Mouse (Mus musculus) liver, embryonic 12.5 days (tissue): ENCODE measurements around the gene H2-DMa. TPM values are rescaled to one million over a fixed set of nuclear protein-coding genes. Genes with fewer than 3 reads are reported as not detected.

Source experiments
- ATAC-seq: fragments of 200-750 bp; cut with Nextera tagmentation; 2 replicates; pipeline ENCODE4 v1.8.0; 2017; ENCODE audit warnings: moderate number of reproducible peaks, mild to moderate bottlenecking, moderate library complexity
- H3K27ac ChIP-seq: fragments of 300-500 bp; sonication (generic); 2 replicates; pipeline ENCODE4 v1.5.1; 2016; ENCODE audit warnings: mild to moderate bottlenecking
- H3K27me3 ChIP-seq: fragments of 300-500 bp; sonication (generic); replicated peaks from 2 replicates; pipeline ENCODE4 v1.6.1; 2016; ENCODE audit warnings: mild to moderate bottlenecking, moderate library complexity
- H3K36me3 ChIP-seq: fragments of 300-500 bp; sonication (generic); 2 replicates; pipeline ENCODE4 v1.6.1; 2016; ENCODE audit warnings: mild to moderate bottlenecking, moderate library complexity
- H3K4me1 ChIP-seq: fragments of 300-500 bp; sonication (generic); 2 replicates; pipeline ENCODE4 v1.6.1; 2016
- H3K4me2 ChIP-seq: fragments of 300-500 bp; sonication (generic); 2 replicates; pipeline ENCODE4 v1.6.1; 2016; ENCODE audit warnings: mild to moderate bottlenecking, moderate library complexity
- H3K4me3 ChIP-seq: fragments of 300-500 bp; sonication (generic); 2 replicates; pipeline ENCODE4 v1.5.1; 2016; ENCODE audit warnings: mild to moderate bottlenecking, moderate library complexity
- H3K9ac ChIP-seq: fragments of 300-500 bp; sonication (generic); 2 replicates; pipeline ENCODE4 v1.6.1; 2016; ENCODE audit warnings: mild to moderate bottlenecking, moderate library complexity
- H3K9me3 ChIP-seq: fragments of 300-500 bp; sonication (generic); replicated peaks from 2 replicates; pipeline ENCODE4 v1.6.1; 2016; ENCODE audit warnings: mild to moderate bottlenecking, moderate library complexity
- WGBS: fragments of 180-500 bp; shearing (Covaris S2); methylation state at CpG from one replicate; pipeline ENCODE4 v1.1.7; 2016; ENCODE audit not compliant: insufficient replicate concordance; 5-methylcytosine and 5-hydroxymethylcytosine counted together
- polyA plus RNA-seq: library from polyadenylated mRNA; unstranded; fragments of >200 nt; fragmentation: Nextera tagmentation; extraction: Ambion mirVana; gene quantifications from 2 replicates; pipeline ENCODE4 v1.2.1, GENCODE M21; 2016

Gene H2-DMa
- polyA plus RNA-seq, 1 experiment from 2014 or later: 4.3 TPM

DNA sequence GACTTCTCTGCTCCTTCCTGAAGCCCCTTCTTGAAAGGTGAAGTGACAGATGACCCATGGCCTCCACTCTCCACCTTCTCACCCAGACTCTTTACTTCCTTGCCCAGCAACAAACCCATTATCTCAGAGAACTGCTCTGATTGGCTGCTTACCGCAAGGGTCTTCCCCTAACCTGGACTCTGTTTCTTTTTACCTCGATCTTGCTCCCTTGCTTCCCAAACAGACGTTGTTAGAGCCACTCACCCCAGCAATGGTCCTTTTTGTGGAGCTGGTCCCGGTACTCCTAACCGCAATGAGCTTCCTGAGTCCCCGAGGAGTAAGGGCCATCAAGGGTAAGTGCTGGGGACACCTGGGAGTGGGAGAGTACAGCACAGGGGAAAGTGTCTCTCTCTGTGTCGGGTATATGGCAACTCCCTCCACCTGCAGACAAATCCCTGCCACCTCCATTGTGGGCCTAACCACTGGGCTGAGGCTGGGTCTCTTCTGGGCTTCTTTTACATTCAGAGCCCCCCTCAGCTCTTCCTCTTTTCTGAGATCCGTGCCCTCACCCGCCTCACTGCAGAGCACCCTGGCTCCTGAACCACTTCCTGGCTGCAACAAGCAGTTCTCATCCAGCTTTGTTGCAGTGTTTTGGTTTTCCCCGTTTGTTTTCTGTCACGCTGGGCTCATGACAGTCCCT lies 27.0 kb upstream of the H2-DMa start, which contains the start of gene H2-Oa:
Gene H2-Oa (plus strand): TSS at position 144 of the 679 bp plus-strand sequence.
- Histone ChIP-seq H3K27me3 (peaks cover 18% of the 10 kb centered on the region), H3K4me1 (0 out of 2 replicates have a peak, but pooled peaks cover 8% of the 10 kb centered on the region), H3K27ac (no peak within 1 kb of the TSS), H3K36me3 (no peaks in the 10 kb centered on the region), H3K4me2 (peak within 1 kb of the TSS; percentile 5; the same call in 1 of the 2 replicates), H3K9me3 (no peaks in the 10 kb centered on the region), H3K9ac (0 out of 2 replicates have a peak within 1 kb of the TSS, but pooled peaks have one; percentile 7), H3K4me3 (no peak within 1 kb of the TSS)
- no peak for ATAC-seq
- WGBS: 16% methylated on average over 11 of the region's 11 CpGs

DNA sequence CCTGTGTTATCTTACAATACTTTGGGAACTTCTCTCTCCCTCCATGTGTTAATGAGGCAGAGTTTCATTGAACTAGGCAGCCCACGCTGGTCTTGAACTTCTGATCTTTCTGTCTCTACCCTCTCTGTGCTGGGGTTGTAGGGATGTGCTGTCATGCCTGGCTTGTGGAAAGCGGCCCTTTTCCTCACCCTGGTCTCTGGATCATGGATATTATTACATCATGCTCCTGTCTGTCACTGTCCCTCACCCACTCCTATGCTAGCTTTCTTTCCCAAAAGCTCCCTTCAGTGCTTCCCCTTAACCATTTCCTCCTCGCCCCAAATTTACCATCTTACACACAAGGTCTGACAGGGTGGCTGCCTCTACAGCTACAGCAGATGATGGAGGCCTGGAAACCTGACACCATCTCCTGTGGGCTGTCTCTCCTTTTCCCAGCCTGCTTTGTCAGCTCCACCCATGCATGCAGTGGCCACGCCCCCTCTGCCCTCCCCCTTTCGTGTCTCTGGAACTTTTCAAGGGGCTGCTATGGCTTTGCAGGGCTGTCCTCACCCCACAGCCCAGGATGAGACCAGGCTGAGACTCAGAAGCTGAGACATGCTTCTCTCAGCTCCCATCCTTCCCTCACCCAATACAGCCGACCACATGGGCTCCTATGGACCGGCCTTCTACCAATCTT lies 26.0 kb upstream of the H2-DMa start:
- H3K27ac ChIP-seq: no peak overlapping the region

DNA sequence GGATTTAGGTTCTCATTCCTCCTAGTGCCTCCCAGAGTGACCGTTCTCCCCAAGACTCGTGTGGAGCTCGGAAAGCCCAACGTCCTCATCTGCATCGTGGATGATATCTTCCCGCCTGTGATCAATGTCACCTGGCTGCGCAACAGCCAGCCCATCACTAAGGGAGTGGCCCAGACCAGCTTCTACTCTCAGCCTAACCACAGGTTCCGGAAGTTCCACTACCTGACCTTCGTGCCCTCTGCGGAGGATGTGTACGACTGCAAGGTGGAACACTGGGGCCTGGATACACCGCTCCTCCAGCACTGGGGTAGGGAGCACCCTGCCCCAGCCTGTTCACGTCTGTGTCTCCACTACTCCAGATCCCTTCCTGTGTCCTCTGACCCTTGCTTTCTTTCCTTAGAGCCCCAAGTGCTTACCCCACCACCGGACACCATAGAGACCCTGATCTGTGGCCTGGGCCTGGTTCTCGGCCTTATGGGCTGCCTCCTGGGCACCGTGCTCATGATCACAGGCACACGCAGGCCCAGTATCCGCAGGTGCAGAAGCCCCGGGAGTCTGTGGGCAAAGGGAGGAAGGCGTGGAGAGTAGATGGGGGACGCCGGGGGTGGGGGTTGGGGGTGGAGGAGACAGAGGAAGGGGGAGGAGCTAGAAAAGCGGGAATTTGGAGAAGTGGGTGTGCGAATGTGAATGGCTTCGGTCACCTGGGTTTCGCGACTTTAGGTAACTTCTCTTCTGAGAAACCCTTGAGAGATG lies 24.9 kb upstream of the H2-DMa start:
- Histone ChIP-seq H3K27me3 (peaks cover 18% of the 10 kb centered on the region), H3K4me3 (no peak overlapping the region), H3K4me1 (0 out of 2 replicates have a peak, but pooled peaks cover 4% of the 10 kb centered on the region), H3K36me3 (no peaks in the 10 kb centered on the region), H3K27ac (no peak overlapping the region), H3K4me2 (no peak overlapping the region), H3K9ac (no peak overlapping the region), H3K9me3 (no peaks in the 10 kb centered on the region)
- 56% methylated on average over 27 of the region's 27 CpGs for WGBS
- no peak for ATAC-seq

More for the DNA sequence above, 26.0 kb upstream of the H2-DMa start:
- no peak overlapping the region for H3K9ac ChIP-seq
- 38% methylated on average over 7 of the region's 7 CpGs for WGBS
- peaks cover 18% of the 10 kb centered on the region for H3K27me3 ChIP-seq
- H3K9me3 ChIP-seq: no peaks in the 10 kb centered on the region
- 0 out of 2 replicates have a peak, but pooled peaks cover 4% of the 10 kb centered on the region for H3K4me1 ChIP-seq
- peak; percentile 40; the same call in 1 of the 2 replicates for ATAC-seq
- no peak overlapping the region for H3K4me3 ChIP-seq
- no peaks in the 10 kb centered on the region for H3K36me3 ChIP-seq
- H3K4me2 ChIP-seq: no peak overlapping the region

DNA sequence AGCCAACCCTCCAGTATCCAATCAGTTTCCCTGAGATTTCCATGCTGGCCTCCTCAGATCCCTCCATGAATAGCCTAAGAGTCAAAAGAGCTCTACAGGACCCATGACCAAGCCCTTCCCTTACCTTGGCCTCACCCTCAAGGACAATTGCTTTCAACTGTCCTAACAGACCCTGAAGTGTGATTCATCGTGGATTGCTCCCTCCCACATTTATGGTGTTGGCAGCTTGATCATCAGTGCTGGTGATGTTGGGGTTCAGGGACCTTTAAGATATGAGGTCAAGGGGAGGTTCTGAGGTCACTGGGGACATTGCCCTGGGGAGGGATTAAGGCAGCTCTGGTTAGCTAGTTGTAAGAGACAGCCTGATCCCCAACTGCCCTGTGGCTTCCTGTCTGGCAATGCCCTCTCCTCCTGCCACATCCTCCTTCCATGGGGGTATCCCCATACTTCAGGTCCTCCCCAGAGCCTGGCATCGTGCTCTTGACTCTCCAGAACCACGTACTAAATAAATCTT lies 22.8 kb upstream of the H2-DMa start:
- no peak for ATAC-seq
- WGBS: 58% methylated on average over 3 of the region's 3 CpGs

DNA sequence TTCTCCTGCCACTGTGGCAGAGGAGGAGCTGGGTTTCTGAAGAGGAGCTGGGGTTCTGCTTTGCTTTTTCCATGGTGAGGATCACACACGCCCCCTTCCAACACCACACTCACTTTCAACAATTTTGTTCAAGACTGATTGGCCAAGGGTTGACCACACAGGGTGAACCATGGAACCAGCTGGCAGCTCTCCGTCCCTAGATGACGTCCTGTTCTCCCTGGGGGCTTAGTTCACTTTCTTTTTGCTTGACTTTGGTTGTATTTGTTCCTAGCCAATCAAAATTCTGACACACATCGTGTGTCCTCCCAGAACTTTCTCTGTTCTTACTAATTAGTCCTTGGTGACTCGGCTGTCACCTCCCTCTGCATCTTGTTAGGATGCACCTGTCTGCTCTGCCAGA lies 22.1 kb upstream of the H2-DMa start:
- H3K27me3 ChIP-seq: peaks cover 18% of the 10 kb centered on the region
- no peak for ATAC-seq
- peaks cover 12% of the 10 kb centered on the region for H3K4me1 ChIP-seq
- no peak overlapping the region for H3K27ac ChIP-seq
- H3K4me2 ChIP-seq: no peak overlapping the region
- H3K36me3 ChIP-seq: no peaks in the 10 kb centered on the region
- no peak overlapping the region for H3K9ac ChIP-seq
- 58% methylated on average over 5 of the region's 5 CpGs for WGBS
- no peaks in the 10 kb centered on the region for H3K9me3 ChIP-seq
- no peak overlapping the region for H3K4me3 ChIP-seq

More for the DNA sequence above, 22.8 kb upstream of the H2-DMa start:
- Histone ChIP-seq H3K4me2 (no peak overlapping the region), H3K9me3 (no peaks in the 10 kb centered on the region), H3K27me3 (peaks cover 18% of the 10 kb centered on the region), H3K36me3 (no peaks in the 10 kb centered on the region), H3K9ac (no peak overlapping the region), H3K27ac (no peak overlapping the region), H3K4me1 (peaks cover 4% of the 10 kb centered on the region; the same call in 1 of the 2 replicates), H3K4me3 (no peak overlapping the region)

DNA sequence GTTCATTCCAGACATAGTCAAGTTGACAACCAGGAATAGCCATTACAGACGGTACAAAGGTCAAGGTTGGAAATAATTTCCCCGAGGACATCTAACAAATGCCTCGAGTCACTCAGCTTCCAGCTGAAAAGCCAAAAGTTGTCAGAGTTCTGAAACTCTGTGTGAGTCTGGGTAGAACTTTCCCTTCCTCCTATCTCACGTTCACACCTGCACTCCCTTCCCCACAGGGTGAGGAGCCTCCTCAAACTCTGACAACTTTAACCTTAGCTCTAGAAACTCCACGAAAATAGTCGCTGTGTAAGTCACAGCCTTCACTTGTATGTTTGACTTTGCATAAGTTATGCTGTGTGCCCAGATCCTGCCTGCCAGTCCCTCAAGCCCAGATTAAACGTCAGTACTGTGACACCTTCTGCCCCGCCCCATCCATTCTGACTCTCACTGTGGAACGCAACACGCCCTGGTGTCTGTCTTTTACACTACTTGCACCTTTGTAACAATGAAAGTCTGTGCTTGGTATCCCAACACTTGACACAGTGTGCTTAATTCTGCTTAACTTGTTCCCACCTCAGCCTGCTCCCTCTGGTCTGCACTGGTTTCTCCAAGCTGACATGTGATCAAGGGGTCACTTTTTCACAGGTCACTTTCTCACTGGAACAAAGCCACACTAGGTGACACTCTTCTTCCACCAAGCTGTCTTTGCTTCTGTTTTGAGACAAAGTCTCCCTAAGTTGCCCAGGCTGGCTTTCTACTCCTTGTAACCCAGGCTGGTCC lies 20.4 kb upstream of the H2-DMa start:
- Histone ChIP-seq H3K27me3 (peaks cover 18% of the 10 kb centered on the region), H3K9me3 (no peaks in the 10 kb centered on the region), H3K4me2 (no peak overlapping the region), H3K27ac (no peak overlapping the region), H3K4me1 (peaks cover 7% of the 10 kb centered on the region), H3K36me3 (no peaks in the 10 kb centered on the region), H3K9ac (no peak overlapping the region), H3K4me3 (no peak overlapping the region)
- ATAC-seq: no peak
- WGBS: 30% methylated on average over 10 of the region's 10 CpGs

DNA sequence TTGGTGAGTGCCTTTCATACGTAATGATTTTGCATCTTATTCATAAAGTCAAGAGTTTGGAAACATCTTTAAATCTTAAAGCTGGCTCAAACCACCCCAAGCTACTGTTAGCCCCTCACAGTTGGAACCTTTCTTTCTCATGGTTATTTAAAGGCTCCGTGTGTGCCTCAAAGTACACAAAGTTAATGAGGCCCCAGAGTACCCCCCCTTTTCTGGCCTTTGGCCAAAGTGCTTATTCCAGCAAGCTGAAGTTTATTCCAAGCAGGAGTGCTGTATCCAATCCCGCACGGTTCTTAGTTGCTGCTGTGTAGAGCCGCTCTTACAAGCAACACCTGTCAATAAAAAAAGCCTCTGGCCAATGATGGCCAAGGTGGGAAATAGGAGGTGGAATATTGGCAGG lies 19.8 kb upstream of the H2-DMa start:
- no peak for ATAC-seq
- Histone ChIP-seq H3K4me3 (no peak overlapping the region), H3K36me3 (no peaks in the 10 kb centered on the region), H3K9me3 (no peaks in the 10 kb centered on the region), H3K9ac (no peak overlapping the region), H3K4me2 (no peak overlapping the region), H3K4me1 (peaks cover 7% of the 10 kb centered on the region), H3K27ac (no peak overlapping the region), H3K27me3 (peaks cover 14% of the 10 kb centered on the region)
- 67% methylated on average over 5 of the region's 5 CpGs for WGBS

DNA sequence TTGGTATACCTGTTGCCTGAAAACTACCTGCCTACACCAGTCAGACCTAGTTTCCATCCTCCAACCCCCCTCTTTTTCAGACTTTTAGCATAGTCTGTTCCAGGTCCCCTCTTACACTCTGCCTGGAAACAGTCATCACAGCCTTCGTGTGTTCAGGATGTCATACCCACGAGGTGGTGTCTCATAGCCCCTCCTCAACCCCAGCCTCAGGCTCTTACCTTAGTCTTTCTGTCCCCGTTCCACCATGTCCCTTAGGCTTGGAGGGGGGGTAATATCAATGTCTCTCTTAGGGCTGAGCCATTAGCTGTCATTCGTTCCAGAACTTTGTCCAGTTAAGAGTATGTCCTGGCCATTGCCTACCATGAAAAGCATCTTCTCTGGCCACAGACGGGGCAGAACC lies 18.2 kb upstream of the H2-DMa start:
- H3K27ac ChIP-seq: no peak overlapping the region
- peaks cover 7% of the 10 kb centered on the region for H3K4me1 ChIP-seq
- H3K27me3 ChIP-seq: 0 out of 2 replicates have a peak, but pooled peaks cover 3% of the 10 kb centered on the region
- no peaks in the 10 kb centered on the region for H3K9me3 ChIP-seq
- H3K4me3 ChIP-seq: no peak overlapping the region
- peak; percentile 44 for ATAC-seq
- H3K4me2 ChIP-seq: peak overlapping the region; percentile 54; the same call in 1 of the 2 replicates
- no peaks in the 10 kb centered on the region for H3K36me3 ChIP-seq
- H3K9ac ChIP-seq: no peak overlapping the region
- 16% methylated on average over 5 of the region's 5 CpGs for WGBS

DNA sequence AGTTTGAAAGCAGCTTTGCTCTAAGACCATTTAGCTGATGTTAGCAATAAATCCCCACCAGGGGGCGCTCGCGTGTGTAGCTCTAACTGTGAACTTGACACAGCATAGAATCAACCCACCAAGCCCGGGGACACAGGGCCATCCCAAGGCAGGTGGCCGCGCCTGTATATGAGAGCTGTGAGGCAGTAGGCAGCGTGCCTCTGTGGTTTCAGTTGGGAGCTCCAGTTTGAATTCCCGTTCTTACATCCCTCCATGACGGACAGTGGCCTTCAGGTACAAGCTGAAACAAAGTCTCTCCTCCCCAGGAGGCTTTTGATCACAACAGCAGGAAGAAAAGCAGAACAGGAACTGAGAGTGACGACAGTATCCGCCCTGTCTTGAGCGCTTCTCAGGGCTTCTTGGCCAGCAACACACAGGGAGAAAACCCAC lies 17.7 kb upstream of the H2-DMa start:
- H3K4me2 ChIP-seq: peak overlapping the region; percentile 54
- peak; percentile 82 for ATAC-seq
- H3K4me1 ChIP-seq: peaks cover 7% of the 10 kb centered on the region
- H3K27me3 ChIP-seq: 0 out of 2 replicates have a peak, but pooled peaks cover 3% of the 10 kb centered on the region
- H3K36me3 ChIP-seq: no peaks in the 10 kb centered on the region
- no peak overlapping the region for H3K9ac ChIP-seq
- WGBS: 3% methylated on average over 12 of the region's 12 CpGs
- no peaks in the 10 kb centered on the region for H3K9me3 ChIP-seq
- H3K27ac ChIP-seq: no peak overlapping the region
- H3K4me3 ChIP-seq: peak overlapping the region; percentile 28; the same call in 1 of the 2 replicates

DNA sequence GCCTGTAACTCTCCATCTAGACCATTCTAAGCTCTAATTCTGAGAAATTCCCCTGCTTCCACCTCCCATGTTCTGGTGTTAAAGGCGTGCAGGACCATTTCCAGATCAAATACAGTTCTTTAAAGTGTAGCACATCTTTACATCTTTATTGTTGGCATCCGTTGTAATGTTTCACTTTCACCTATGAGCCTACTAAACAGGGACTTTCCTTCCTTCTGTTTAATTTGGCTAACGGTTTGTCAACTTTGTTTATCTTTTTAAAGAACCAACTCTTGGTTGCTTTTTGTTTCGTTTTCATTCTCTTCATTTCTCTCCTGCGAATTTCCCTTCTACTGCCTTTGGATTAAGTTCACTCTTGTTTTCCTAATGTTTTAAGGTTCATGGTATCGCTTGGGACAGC lies 16.5 kb upstream of the H2-DMa start:
- H3K4me1 ChIP-seq: peaks cover 7% of the 10 kb centered on the region
- H3K27ac ChIP-seq: no peak overlapping the region
- H3K4me3 ChIP-seq: no peak overlapping the region
- no peaks in the 10 kb centered on the region for H3K36me3 ChIP-seq
- no peak overlapping the region for H3K4me2 ChIP-seq
- WGBS: 63% methylated on average over 6 of the region's 6 CpGs
- no peak for ATAC-seq
- no peak overlapping the region for H3K9ac ChIP-seq
- H3K27me3 ChIP-seq: 0 out of 2 replicates have a peak, but pooled peaks cover 3% of the 10 kb centered on the region
- no peaks in the 10 kb centered on the region for H3K9me3 ChIP-seq

DNA sequence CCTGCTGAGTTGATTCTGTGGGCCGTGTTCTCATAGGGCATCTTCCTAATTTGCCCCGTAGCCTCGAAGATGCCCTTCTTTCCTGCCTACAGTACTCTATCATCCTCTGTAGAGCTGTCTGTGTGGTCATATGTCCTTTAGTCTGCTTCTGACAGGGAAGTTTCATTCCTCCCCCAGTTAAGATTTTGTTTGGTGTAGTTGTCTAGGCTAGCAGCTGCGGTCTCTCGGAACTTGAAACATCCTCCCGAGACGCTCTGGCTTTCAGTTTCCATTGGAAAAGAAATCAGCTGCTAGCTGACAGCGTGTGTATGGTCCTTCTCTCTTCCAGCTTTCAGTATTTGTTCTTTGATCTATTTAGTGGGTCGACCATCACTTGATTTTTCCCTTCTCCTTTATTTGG lies 14.5 kb upstream of the H2-DMa start:
- H3K9me3 ChIP-seq: no peaks in the 10 kb centered on the region
- H3K4me1 ChIP-seq: peaks cover 7% of the 10 kb centered on the region
- peaks cover 10% of the 10 kb centered on the region for H3K36me3 ChIP-seq
- no peak overlapping the region for H3K27ac ChIP-seq
- WGBS: 73% methylated on average over 9 of the region's 9 CpGs
- no peak overlapping the region for H3K4me2 ChIP-seq
- H3K27me3 ChIP-seq: 0 out of 2 replicates have a peak, but pooled peaks cover 3% of the 10 kb centered on the region
- ATAC-seq: no peak
- no peak overlapping the region for H3K4me3 ChIP-seq
- H3K9ac ChIP-seq: no peak overlapping the region
